Mouse (Mus musculus) testis, adult 2 months (tissue): ENCODE measurements at regions not wholly inside any gene's neighbourhood (a gene's known extent, or its start where the extent isn't known, plus 50 kb on each side); places are given as distances from the start of the nearest gene placed in this dataset.

Source experiments
- CTCF ChIP-seq: fragments of 200-500 bp; IDR thresholded peaks from 2 replicates; pipeline ENCODE4 v1.5.1; 2012; ENCODE audit warnings: low read depth, mild to moderate bottlenecking, inconsistent platforms, low read length, moderate library complexity; ENCODE audit not compliant: control insufficient read depth, insufficient read depth, insufficient replicate concordance
- POLR2A ChIP-seq: fragments of 200-500 bp; IDR thresholded peaks from 2 replicates; pipeline ENCODE4 v1.6.1; 2012; ENCODE audit warnings: low read depth, mild to moderate bottlenecking, inconsistent platforms, low read length, moderate library complexity; ENCODE audit not compliant: control insufficient read depth

- TF ChIP-seq POLR2A (no peak), CTCF (no peak)
Observed at GRCm38 (mm10) chr13:58688249-58688648, 77.6 kb upstream of the Slc28a3 start.
